Mouse (Mus musculus) neural tube, embryonic 15.5 days (tissue): ENCODE measurements at regions not wholly inside any gene's neighbourhood (a gene's known extent, or its start where the extent isn't known, plus 50 kb on each side); places are given as distances from the start of the nearest gene placed in this dataset.

Source experiments
- ATAC-seq: fragments of 200-750 bp; cut with Nextera tagmentation; 2 replicates; pipeline ENCODE4 v1.8.0; 2017; ENCODE audit warnings: mild to moderate bottlenecking, moderate TSS enrichment, moderate library complexity; ENCODE audit not compliant: low FRiP score
- H3K27ac ChIP-seq: fragments of 300-500 bp; sonication (generic); replicated peaks from 2 replicates; pipeline ENCODE4 v1.5.1; 2015; ENCODE audit warnings: mild to moderate bottlenecking, inconsistent platforms
- H3K27me3 ChIP-seq: fragments of 300-500 bp; sonication (generic); replicated peaks from 2 replicates; pipeline ENCODE4 v1.6.1; 2015; ENCODE audit warnings: inconsistent platforms
- H3K36me3 ChIP-seq: fragments of 300-500 bp; sonication (generic); 2 replicates; pipeline ENCODE4 v1.6.1; 2015; ENCODE audit warnings: inconsistent platforms
- H3K4me1 ChIP-seq: fragments of 300-500 bp; sonication (generic); 2 replicates; pipeline ENCODE4 v1.6.1; 2015; ENCODE audit warnings: inconsistent platforms
- H3K4me2 ChIP-seq: fragments of 300-500 bp; sonication (generic); 2 replicates; pipeline ENCODE4 v1.6.1; 2015; ENCODE audit warnings: inconsistent platforms, mild to moderate bottlenecking, moderate library complexity
- H3K4me3 ChIP-seq: fragments of 300-500 bp; sonication (generic); replicated peaks from 2 replicates; pipeline ENCODE4 v1.5.1; 2015; ENCODE audit warnings: mild to moderate bottlenecking, inconsistent platforms
- H3K9ac ChIP-seq: fragments of 300-500 bp; sonication (generic); replicated peaks from 2 replicates; pipeline ENCODE4 v1.6.1; 2015; ENCODE audit warnings: mild to moderate bottlenecking, inconsistent platforms
- H3K9me3 ChIP-seq: fragments of 300-500 bp; sonication (generic); replicated peaks from 2 replicates; pipeline ENCODE4 v1.6.1; 2016; ENCODE audit warnings: inconsistent platforms
- WGBS: fragments of 180-500 bp; shearing (Covaris S2); methylation state at CpG from one replicate; pipeline ENCODE4 v1.1.7; 2015; ENCODE audit warnings: mixed read lengths; 5-methylcytosine and 5-hydroxymethylcytosine counted together

DNA sequence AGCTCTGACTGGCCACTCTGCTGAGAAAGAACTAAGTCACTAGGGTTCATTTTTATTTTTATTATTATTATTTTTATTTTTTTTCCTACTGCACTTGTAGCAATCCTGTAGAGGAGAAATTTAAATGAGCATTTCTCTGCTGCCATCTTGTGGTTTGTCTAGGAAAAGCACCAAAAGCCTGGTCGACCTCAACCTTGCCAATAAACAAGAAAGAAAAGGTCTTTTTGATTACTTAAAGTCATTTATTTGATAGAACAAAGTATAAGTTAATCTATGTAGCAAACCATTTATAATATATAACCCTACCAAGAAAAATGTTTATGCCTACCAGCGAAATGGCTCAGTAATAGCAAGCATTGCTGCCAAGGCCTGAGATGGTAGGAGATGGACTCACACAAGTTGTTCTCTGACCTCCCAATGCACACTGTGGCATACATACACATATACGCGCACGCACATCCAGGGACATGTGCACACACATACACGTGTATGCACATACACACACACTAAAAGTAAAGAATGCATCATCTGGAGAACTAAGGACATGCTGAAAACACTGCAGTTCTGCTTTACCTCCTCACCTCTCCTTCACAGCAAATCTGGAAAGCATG is 566.1 kb downstream of the 1700064H15Rik start:
- peak; percentile 71 for ATAC-seq
- H3K4me3 ChIP-seq, result no peak overlapping the region
- no peak overlapping the region for H3K4me2 ChIP-seq
- H3K27ac ChIP-seq, result no peak overlapping the region
- H3K9me3 ChIP-seq, result no peaks in the 10 kb centered on the region
- H3K4me1 ChIP-seq, result peaks cover 4% of the 10 kb centered on the region; the same call in 1 of the 2 replicates
- H3K9ac ChIP-seq, result no peak overlapping the region
- WGBS, result 34% methylated on average over 6 of the region's 6 CpGs
- peaks cover 4% of the 10 kb centered on the region; the same call in 1 of the 2 replicates for H3K27me3 ChIP-seq
- no peaks in the 10 kb centered on the region for H3K36me3 ChIP-seq

DNA sequence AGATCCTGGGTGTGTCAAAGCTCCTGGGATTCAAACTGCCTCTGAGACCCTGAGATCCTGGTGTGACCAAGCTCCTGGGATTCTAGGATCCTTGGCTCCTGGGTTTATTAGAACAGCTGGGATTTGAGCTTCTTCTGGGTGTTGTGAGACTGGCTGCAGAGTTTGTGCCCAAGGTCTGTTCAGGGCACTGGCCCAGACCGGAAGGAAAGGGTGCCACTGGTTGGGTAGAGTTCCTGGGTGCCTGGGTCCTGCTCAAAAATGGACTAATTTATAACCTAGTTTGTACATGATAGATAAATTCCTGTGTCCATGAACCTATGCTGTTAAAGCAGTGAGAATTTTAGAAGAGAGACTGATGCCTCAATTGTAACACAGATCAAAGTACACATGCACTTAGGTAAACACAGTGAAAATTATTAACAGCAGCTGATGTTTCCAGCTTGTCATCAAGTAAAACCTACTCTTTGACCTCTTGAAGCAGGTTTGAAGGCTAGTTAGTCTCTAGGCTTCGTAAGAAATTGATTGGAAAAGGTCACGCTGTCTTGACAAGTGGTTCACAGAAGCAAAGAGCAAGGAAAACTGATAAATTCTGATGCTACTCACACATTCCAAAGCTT is 561.2 kb downstream of the 1700064H15Rik start:
- no peak overlapping the region for H3K4me3 ChIP-seq
- H3K27me3 ChIP-seq, result no peaks in the 10 kb centered on the region
- ATAC-seq, result no peak
- no peak overlapping the region for H3K27ac ChIP-seq
- H3K36me3 ChIP-seq, result no peaks in the 10 kb centered on the region
- H3K4me2 ChIP-seq, result no peak overlapping the region
- no peaks in the 10 kb centered on the region for H3K9me3 ChIP-seq
- H3K9ac ChIP-seq, result no peak overlapping the region
- no peaks in the 10 kb centered on the region for H3K4me1 ChIP-seq
- WGBS, result 91% methylated on average over 3 of the region's 3 CpGs
